Mouse (Mus musculus): ENCODE measurements at regions not wholly inside any gene's neighbourhood (a gene's known extent, or its start where the extent isn't known, plus 50 kb on each side); places are given as distances from the start of the nearest gene placed in this dataset.

DNA sequence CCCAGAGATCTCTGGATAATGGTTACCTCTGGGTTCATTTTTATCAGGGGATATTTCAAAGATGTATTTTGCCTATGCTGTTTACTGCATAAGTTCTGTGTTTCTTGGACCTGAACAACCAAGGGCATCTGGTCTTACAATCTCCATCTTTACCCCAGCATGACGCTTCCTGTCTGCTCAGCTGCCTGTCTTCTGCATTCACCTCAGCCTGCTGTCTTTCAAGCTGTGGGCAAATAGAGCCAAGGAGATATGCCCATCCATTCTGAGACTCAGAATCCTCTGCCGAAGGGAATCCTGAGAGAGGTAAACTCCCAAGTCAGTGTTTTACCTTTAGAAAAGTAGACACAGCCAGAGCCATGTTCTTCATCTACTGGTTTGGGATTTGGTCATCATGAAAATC, 396.7 kb downstream of the Gpam start:
- TF ChIP-seq POLR2A (IDR thresholded peaks at IDR 0.05; ENCODE audit: insufficient read length, low read depth) (no peak), TCF3 (IDR thresholded peaks at IDR 0.05; ENCODE audit: insufficient read length, low read depth) (no peak), MAX (IDR thresholded peaks at IDR 0.05; ENCODE audit: low read depth) (no peak), MYOG (IDR thresholded peaks at IDR 0.05; ENCODE audit: control insufficient read depth in 1 of 3, insufficient read depth in 1 of 3, insufficient read length in 2 of 3, low read depth in 2 of 3) (no peak), REST (IDR thresholded peaks at IDR 0.05; ENCODE audit: insufficient read depth, insufficient read length) (no peak), SRF (IDR thresholded peaks at IDR 0.05; ENCODE audit: control insufficient read depth, insufficient read length, low read depth) (no peak), E2F4 (IDR thresholded peaks at IDR 0.05; ENCODE audit: insufficient read depth) (no peak), TCF12 (IDR thresholded peaks at IDR 0.05; ENCODE audit: insufficient read depth, poor library complexity, severe bottlenecking) (no peak), POLR2AphosphoS2 (IDR thresholded peaks at IDR 0.05; ENCODE audit: insufficient read length, low read depth) (no peak), MYOD1 (IDR thresholded peaks at IDR 0.05; ENCODE audit: control insufficient read depth in 1 of 3, insufficient read length in 2 of 3, low read depth in 2 of 3) (no peak), CEBPB (IDR thresholded peaks at IDR 0.05; ENCODE audit: insufficient read depth, poor library complexity, severe bottlenecking) (no peak), USF1 (IDR thresholded peaks at IDR 0.05; ENCODE audit: low read depth) (no peak)

Data from myocyte (in vitro differentiated cells).